9 mouse cellular contexts compared by ENCODE assay signal in the genomic region with DNA sequence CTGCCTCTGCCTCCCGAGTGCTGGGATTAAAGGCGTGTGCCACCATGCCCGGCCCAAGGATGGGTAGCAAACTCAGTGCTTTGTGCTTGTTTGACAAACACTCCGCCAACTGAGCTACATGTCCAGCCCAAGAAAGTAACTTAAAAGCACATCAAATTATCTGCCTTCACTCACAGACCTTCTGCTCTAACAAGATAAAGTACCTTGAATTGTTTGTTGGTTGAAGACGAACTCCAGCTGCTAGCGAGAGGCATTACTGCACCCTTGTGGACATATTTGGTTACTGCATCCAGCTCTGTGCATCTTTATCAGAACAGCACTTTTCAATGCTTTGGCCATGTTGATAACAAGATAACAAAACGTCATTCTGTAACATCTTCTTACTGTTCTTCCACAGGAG. TPM values are rescaled to one million over a fixed set of nuclear protein-coding genes. Genes with fewer than 3 reads are reported as not detected.
DNase-seq lines count a peak whose midpoint lies in the region; ATAC-seq and TF ChIP-seq lines count a peak whose summit lies in the region.
"Had no signal": no experiment of that assay in that cellular context is flagged by ENCODE, and none has a peak within 500 bp of the region (broad histone marks: within the 10 kb centered on the region; RNA-seq: fewer than 3 reads in every experiment).

No protein-coding gene starts in this region.

- H3K27me3 ChIP-seq in E14TG2a.4 (ENCODE audit: insufficient read depth, low read length): no peaks in the 10 kb centered on the region
- H3K27me3 ChIP-seq in stomach, embryonic 15.5 days (replicated peaks): no peaks in the 10 kb centered on the region
- H3K27me3 ChIP-seq: embryonic facial prominence, embryonic 13.5 days had no signal

- peak; percentile 79 for ATAC-seq in granulocyte monocyte progenitor cell, adult 5-6 weeks (replicated peaks; ENCODE audit: poor library complexity, severe bottlenecking)
- ATAC-seq in stomach, embryonic 15.5 days (ENCODE audit: insufficient read depth, low FRiP score, low read depth): peak; percentile 51; the same call in 1 of the 2 replicates

- H3K36me3 ChIP-seq in E14TG2a.4 (ENCODE audit: insufficient read depth, low read length): no peaks in the 10 kb centered on the region
- no peaks in the 10 kb centered on the region for H3K36me3 ChIP-seq in stomach, embryonic 15.5 days
- H3K36me3 ChIP-seq: embryonic facial prominence, embryonic 13.5 days had no signal

- peaks cover 15% of the 10 kb centered on the region for H3K4me1 ChIP-seq in E14TG2a.4 (replicated peaks; ENCODE audit: low read depth, low read length)
- no peaks in the 10 kb centered on the region for H3K4me1 ChIP-seq in stomach, embryonic 15.5 days

- no peak overlapping the region for H3K9ac ChIP-seq in stomach, embryonic 15.5 days
- H3K9ac ChIP-seq: embryonic facial prominence, embryonic 13.5 days had no signal

- peak; percentile 47 for DNase-seq in gastrocnemius, adult 2 months
- DNase-seq in gastrocnemius, postnatal 25 days: no peak
- peak; percentile 96 for DNase-seq in c-Kit-positive CD71-positive TER-119-negative erythroid progenitor cells, embryonic 14.5 days (ENCODE audit: low read depth)
- peak; percentile 47 to 78 for DNase-seq in layer of hippocampus, postnatal 14 days (ENCODE audit: low spot score in 2 of 2)
- peak; percentile 85 for DNase-seq in lung, postnatal 36 days

- intact Hi-C loops in gastrocnemius, adult 2 months (cut with DNase I): loop anchor here (2.0 kb wide), 1 partner anchor 40 kb away; no protein-coding TSS in a partner anchor

- 48% methylated on average over 7 of the region's 7 CpGs for WGBS in stomach, embryonic 15.5 days

- peak; percentile 88 for TF ChIP-seq CTCF in gastrocnemius, adult 2 months (IDR thresholded peaks at IDR 0.05)
- TF ChIP-seq CTCF in E14TG2a.4 (conservative IDR thresholded peaks at IDR 0.05; ENCODE audit: low read length): peak; percentile 100

- no peak overlapping the region for H3K4me3 ChIP-seq in gastrocnemius, adult 2 months
- H3K4me3 ChIP-seq in E14TG2a.4 (replicated peaks; ENCODE audit: low read length): no peak overlapping the region
- no peak overlapping the region for H3K4me3 ChIP-seq in stomach, embryonic 15.5 days (replicated peaks)
- H3K4me3 ChIP-seq: embryonic facial prominence, embryonic 13.5 days had no signal

- H3K4me2 ChIP-seq in stomach, embryonic 15.5 days: no peak overlapping the region
- H3K4me2 ChIP-seq: embryonic facial prominence, embryonic 13.5 days had no signal

- no peaks in the 10 kb centered on the region for H3K9me3 ChIP-seq in E14TG2a.4 (ENCODE audit: low read length)
- no peaks in the 10 kb centered on the region for H3K9me3 ChIP-seq in stomach, embryonic 15.5 days
- H3K9me3 ChIP-seq: embryonic facial prominence, embryonic 13.5 days had no signal

- H3K27ac ChIP-seq in gastrocnemius, adult 2 months: no peak overlapping the region
- no peak overlapping the region for H3K27ac ChIP-seq in stomach, embryonic 15.5 days
- H3K27ac ChIP-seq: embryonic facial prominence, embryonic 13.5 days had no signal

RNA-seq across cellular contexts. Expression of a gene that starts 21.9 kb away (rescaled TPM):
- 10 to 100 TPM; 43.6 to 44.3 TPM for total RNA-seq in gastrocnemius, adult 2 months (2021)
- total RNA-seq in gastrocnemius, postnatal 25 days (2021): 10 to 100 TPM; 33.5 to 35.7 TPM
- total RNA-seq in granulocyte monocyte progenitor cell, adult 5-6 weeks (2014; fragmentation: Nextera tagmentation): 29.7 and 32.1 TPM in 2 replicates
- 6.3 and 9.5 TPM in 2 replicates for total RNA-seq in granulocyte monocyte progenitor cell, adult 5-6 weeks (2017)
- total RNA-seq in layer of hippocampus, postnatal 14 days (2021): 100 to 1,000 TPM; 271 to 273 TPM
- 33.3 and 39.0 TPM in 2 replicates for polyA plus RNA-seq in stomach, embryonic 15.5 days (2015; fragmentation: Nextera tagmentation; extraction: Ambion mirVana)

RNA-seq across cellular contexts. Expression of a gene that starts 22.3 kb away (rescaled TPM):
- total RNA-seq in gastrocnemius, adult 2 months (2021): 10 to 100 TPM; 29.7 to 48.8 TPM
- total RNA-seq in gastrocnemius, postnatal 25 days (2021): 10 to 100 TPM; 27.4 to 32.8 TPM
- not detected in 2 replicates for total RNA-seq in granulocyte monocyte progenitor cell, adult 5-6 weeks (2014; fragmentation: Nextera tagmentation)
- total RNA-seq in granulocyte monocyte progenitor cell, adult 5-6 weeks (2017): not detected in 2 replicates
- total RNA-seq in layer of hippocampus, postnatal 14 days (2021): 10 to 100 TPM; 85.3 to 86.1 TPM
- 15.0 and 15.8 TPM in 2 replicates for polyA plus RNA-seq in stomach, embryonic 15.5 days (2015; fragmentation: Nextera tagmentation; extraction: Ambion mirVana)

Comparison
In these comparisons a context has a peak if more than half of its experiments do, and no peak if none do; other contexts are left out.
1. RNA of a gene that starts 21.9 kb away (total RNA-seq): 271 to 273 TPM in layer of hippocampus, postnatal 14 days; 43.6 to 44.3 TPM in gastrocnemius, adult 2 months, 33.5 to 35.7 TPM in gastrocnemius, postnatal 25 days and 6.3 to 32.1 TPM in granulocyte monocyte progenitor cell, adult 5-6 weeks; every median in the first group is over 4 times any median in the second.
2. RNA of a gene that starts 22.3 kb away (total RNA-seq): 85.3 to 86.1 TPM in layer of hippocampus, postnatal 14 days, 29.7 to 48.8 TPM in gastrocnemius, adult 2 months and 27.4 to 32.8 TPM in gastrocnemius, postnatal 25 days; not detected in granulocyte monocyte progenitor cell, adult 5-6 weeks; every median in the first group is over 10 times any median in the second.